Mouse (Mus musculus): ENCODE measurements around the gene Platr17. TPM values are rescaled to one million over a fixed set of nuclear protein-coding genes. Genes with fewer than 3 reads are reported as not detected.

Gene Platr17
- polyA plus RNA-seq, 1 experiment from 2014 or later = 0.55 TPM

DNA sequence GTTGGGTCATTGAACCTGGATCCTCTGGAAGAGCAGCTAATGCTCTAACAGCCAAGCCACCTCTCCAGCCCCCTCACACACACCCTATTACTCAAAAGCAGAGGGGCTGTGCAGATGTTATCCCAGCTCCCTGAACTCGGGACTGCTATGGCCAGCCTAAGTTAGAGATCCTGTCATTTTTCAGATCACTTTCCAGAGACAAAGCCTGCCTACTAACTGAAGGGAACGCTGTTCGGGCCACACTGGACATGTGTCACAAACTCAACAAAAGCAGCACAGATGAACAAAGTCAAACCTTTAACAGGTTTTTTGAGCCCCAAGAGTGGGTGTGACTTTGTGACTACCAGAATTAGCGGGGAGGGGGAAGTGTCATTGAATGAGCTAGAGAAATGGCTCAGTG lies 47.9 kb downstream of the Platr17 start:
- H3K27ac ChIP-seq = no peak overlapping the region; the same call in 1 of the 2 replicates
- H3K4me3 ChIP-seq = peak overlapping the region; percentile 93
- H3K4me1 ChIP-seq = peaks cover 63% of the 10 kb centered on the region
- H3K36me3 ChIP-seq = peaks cover 57% of the 10 kb centered on the region
- no peaks in the 10 kb centered on the region for H3K9me3 ChIP-seq
- H3K27me3 ChIP-seq = no peaks in the 10 kb centered on the region
- ATAC-seq (ENCODE audit: low FRiP score, low read depth) = no peak
- H3K4me2 ChIP-seq (replicated peaks) = peak overlapping the region; percentile 99
- peak overlapping the region; percentile 99 for H3K9ac ChIP-seq
- WGBS = 80% methylated on average over 4 of the region's 4 CpGs

- Histone ChIP-seq H3K4me3 (peak overlapping the region; percentile 93), H3K27me3 (no peaks in the 10 kb centered on the region), H3K9ac (peak overlapping the region; percentile 99), H3K36me3 (peaks cover 57% of the 10 kb centered on the region), H3K4me1 (peaks cover 63% of the 10 kb centered on the region), H3K4me2 (replicated peaks) (peak overlapping the region; percentile 99), H3K9me3 (no peaks in the 10 kb centered on the region), H3K27ac (no peak overlapping the region)
- ATAC-seq (ENCODE audit: low FRiP score, low read depth) = no peak
- 78% methylated on average over 3 of the region's 3 CpGs for WGBS
Measured at GRCm38 (mm10) chr17:33953310-33953709, 48.4 kb downstream of the Platr17 start.

DNA sequence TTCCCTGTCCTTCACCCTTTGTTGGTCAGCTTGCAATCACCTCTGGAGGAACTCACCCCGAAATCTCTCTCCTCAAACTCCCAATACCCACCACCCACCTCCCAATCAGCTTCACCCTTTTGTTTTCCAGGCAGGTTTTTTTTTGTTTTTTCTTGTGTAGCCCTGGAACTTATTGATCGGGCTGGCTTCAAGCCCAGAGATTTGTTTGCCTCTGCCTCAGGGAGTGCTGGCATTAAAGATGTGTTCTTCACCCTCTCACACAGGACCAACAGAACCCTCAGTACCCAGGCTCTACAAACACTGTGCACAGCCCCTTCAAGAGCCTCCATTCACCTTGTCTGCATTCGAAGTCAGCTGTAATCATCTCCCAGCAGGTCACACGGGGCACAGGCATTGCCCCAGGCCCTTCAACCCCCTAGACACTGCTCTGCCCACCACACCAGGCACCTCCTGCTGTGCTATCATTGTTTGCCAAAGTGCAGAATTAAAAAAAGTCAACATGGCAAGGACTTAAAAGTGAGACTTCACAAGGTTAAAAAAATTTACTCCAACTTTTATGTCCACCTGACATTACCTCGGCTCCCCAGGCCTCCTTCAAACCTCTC lies 49.1 kb downstream of the Platr17 start:
- peak overlapping the region; percentile 93 for H3K4me3 ChIP-seq
- H3K4me2 ChIP-seq (replicated peaks) = peak overlapping the region; percentile 99
- H3K9me3 ChIP-seq = no peaks in the 10 kb centered on the region
- H3K36me3 ChIP-seq = peaks cover 57% of the 10 kb centered on the region
- peak overlapping the region; percentile 95 for H3K27ac ChIP-seq
- H3K27me3 ChIP-seq = no peaks in the 10 kb centered on the region
- no peak for ATAC-seq (ENCODE audit: low FRiP score, low read depth)
- peaks cover 63% of the 10 kb centered on the region for H3K4me1 ChIP-seq
- H3K9ac ChIP-seq = peak overlapping the region; percentile 99
- 42% methylated on average over 5 of the region's 5 CpGs for WGBS

- peaks cover 58% of the 10 kb centered on the region for H3K4me1 ChIP-seq
- peak; percentile 10; the same call in 1 of the 2 replicates for ATAC-seq (ENCODE audit: low FRiP score, low read depth)
- H3K4me2 ChIP-seq (replicated peaks) = peak overlapping the region; percentile 99
- peaks cover 57% of the 10 kb centered on the region for H3K36me3 ChIP-seq
- H3K27me3 ChIP-seq = no peaks in the 10 kb centered on the region
- peak overlapping the region; percentile 93 for H3K4me3 ChIP-seq
- H3K27ac ChIP-seq = peak overlapping the region; percentile 95
- H3K9me3 ChIP-seq = no peaks in the 10 kb centered on the region
- H3K9ac ChIP-seq = peak overlapping the region; percentile 99
- WGBS = 1% methylated on average over 33 of the region's 33 CpGs
Measured at GRCm38 (mm10) chr17:33954646-33955554, 50.0 kb downstream of the Platr17 start.

DNA sequence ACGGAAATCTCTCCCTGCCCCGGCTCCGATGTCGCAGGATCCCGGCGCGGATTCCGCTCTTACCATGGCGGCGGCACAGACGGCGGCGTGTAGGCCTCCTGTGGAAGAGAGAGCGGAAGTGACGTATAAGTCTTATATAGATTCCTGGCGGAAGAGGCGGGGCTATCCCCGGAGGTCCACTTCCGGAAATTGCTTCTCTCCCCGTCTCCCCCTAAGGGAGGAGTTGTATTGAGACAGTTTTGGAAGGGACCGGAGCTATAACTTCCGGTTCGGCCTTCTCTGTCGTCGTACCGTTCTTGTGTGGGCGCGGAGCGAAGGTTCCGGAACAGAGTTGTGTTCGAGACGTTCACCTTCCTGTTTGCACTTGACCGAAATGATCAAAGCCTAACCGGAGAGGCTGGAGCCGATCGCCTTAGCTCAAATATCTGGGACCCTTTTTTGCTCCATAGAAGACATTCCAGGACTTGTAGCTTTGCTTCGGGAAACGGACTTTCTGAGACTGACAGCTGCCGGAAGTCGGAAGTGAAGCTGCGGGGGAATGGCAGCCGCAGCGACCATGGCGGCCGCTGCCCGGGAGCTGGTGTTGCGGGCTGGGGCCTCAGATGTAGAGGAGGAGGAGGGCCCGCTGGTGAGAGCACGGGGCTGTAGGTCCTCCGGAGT lies 50.8 kb downstream of the Platr17 start, which contains the start of the genes Vps52 and Rps18:
Vps52 (plus strand) TSS at position 258 of the 660 bp plus-strand sequence.
Rps18 (minus strand) TSS at position 447 of the 660 bp plus-strand sequence.
- peak; percentile 89 for ATAC-seq (ENCODE audit: low FRiP score, low read depth)
- peak within 1 kb of the TSS; percentile 99 for H3K4me2 ChIP-seq (replicated peaks)
- WGBS = under 1% methylated on average over 50 of the region's 50 CpGs
- peaks cover 51% of the 10 kb centered on the region for H3K4me1 ChIP-seq
- no peaks in the 10 kb centered on the region for H3K27me3 ChIP-seq
- H3K9me3 ChIP-seq = no peaks in the 10 kb centered on the region
- H3K27ac ChIP-seq = peak within 1 kb of the TSS; percentile 95
- peak within 1 kb of the TSS; percentile 93 for H3K4me3 ChIP-seq
- H3K36me3 ChIP-seq = peaks cover 61% of the 10 kb centered on the region
- peak within 1 kb of the TSS; percentile 99 for H3K9ac ChIP-seq

Small RNA genes within 50 kb of the gene (microRNA-seq; reads per million reads assigned to microRNA genes)
- gene Gm27740 = not detected

Other genes starting within 250 kb of the Platr17 start
- gene Hnrnpm, start 218.3 kb upstream of the Platr17 start, polyA plus RNA-seq (2015; fragmentation: Nextera tagmentation; extraction: Ambion mirVana) = 379 and 395 TPM in 2 replicates
- 49.3 and 50.9 TPM in 2 replicates for gene March2, start 186.5 kb upstream of the Platr17 start, polyA plus RNA-seq (2015; fragmentation: Nextera tagmentation; extraction: Ambion mirVana)
- 325 and 332 TPM in 2 replicates for gene Rab11b, start 144.6 kb upstream of the Platr17 start, polyA plus RNA-seq (2015; fragmentation: Nextera tagmentation; extraction: Ambion mirVana)
- 53.8 and 55.9 TPM in 2 replicates for gene Angptl4, start 123.3 kb upstream of the Platr17 start, polyA plus RNA-seq (2015; fragmentation: Nextera tagmentation; extraction: Ambion mirVana)
- gene Kank3, start 94.6 kb upstream of the Platr17 start, polyA plus RNA-seq (2015; fragmentation: Nextera tagmentation; extraction: Ambion mirVana) = 27.6 and 29.1 TPM in 2 replicates
- gene Rps28, start 80.6 kb upstream of the Platr17 start, polyA plus RNA-seq (2015; fragmentation: Nextera tagmentation; extraction: Ambion mirVana) = 962 and 978 TPM in 2 replicates
- gene Ndufa7, start 80.6 kb upstream of the Platr17 start, polyA plus RNA-seq (2015; fragmentation: Nextera tagmentation; extraction: Ambion mirVana) = 454 and 498 TPM in 2 replicates
- gene Cd320, start 62.0 kb upstream of the Platr17 start, polyA plus RNA-seq (2015; fragmentation: Nextera tagmentation; extraction: Ambion mirVana) = 67.0 and 69.7 TPM in 2 replicates
- gene Gm7029, start 31.3 kb upstream of the Platr17 start, polyA plus RNA-seq (2015; fragmentation: Nextera tagmentation; extraction: Ambion mirVana) = not detected in 2 replicates
- 8.1 and 10.0 TPM in 2 replicates for gene Kifc1, start 14.5 kb upstream of the Platr17 start, polyA plus RNA-seq (2015; fragmentation: Nextera tagmentation; extraction: Ambion mirVana)
- 59.6 and 65.4 TPM in 2 replicates for gene Daxx, start 4.3 kb downstream of the Platr17 start, polyA plus RNA-seq (2015; fragmentation: Nextera tagmentation; extraction: Ambion mirVana)
- 27.4 and 28.4 TPM in 2 replicates for gene Tapbp, start 10.8 kb downstream of the Platr17 start, polyA plus RNA-seq (2015; fragmentation: Nextera tagmentation; extraction: Ambion mirVana)
- gene Zbtb22, start 10.8 kb downstream of the Platr17 start, polyA plus RNA-seq (2015; fragmentation: Nextera tagmentation; extraction: Ambion mirVana) = 16.3 and 16.6 TPM in 2 replicates
- 54.2 and 59.2 TPM in 2 replicates for gene Rgl2, start 24.4 kb downstream of the Platr17 start, polyA plus RNA-seq (2015; fragmentation: Nextera tagmentation; extraction: Ambion mirVana)
- 167 and 171 TPM in 2 replicates for gene Pfdn6, start 35.2 kb downstream of the Platr17 start, polyA plus RNA-seq (2015; fragmentation: Nextera tagmentation; extraction: Ambion mirVana)
- 35.4 and 37.0 TPM in 2 replicates for gene Wdr46, start 35.5 kb downstream of the Platr17 start, polyA plus RNA-seq (2015; fragmentation: Nextera tagmentation; extraction: Ambion mirVana)
- 8.0 and 9.2 TPM in 2 replicates for gene B3galt4, start 46.4 kb downstream of the Platr17 start, polyA plus RNA-seq (2015; fragmentation: Nextera tagmentation; extraction: Ambion mirVana)
- gene Vps52, start 50.7 kb downstream of the Platr17 start, polyA plus RNA-seq (2015; fragmentation: Nextera tagmentation; extraction: Ambion mirVana) = 46.8 and 49.4 TPM in 2 replicates
- gene Rps18, start 50.9 kb downstream of the Platr17 start, polyA plus RNA-seq (2015; fragmentation: Nextera tagmentation; extraction: Ambion mirVana) = 1,649 and 1,723 TPM in 2 replicates
- 7.3 and 12.2 TPM in 2 replicates for gene H2-K1, start 95.2 kb downstream of the Platr17 start, polyA plus RNA-seq (2015; fragmentation: Nextera tagmentation; extraction: Ambion mirVana)
- 19.1 and 19.8 TPM in 2 replicates for gene Ring1, start 119.5 kb downstream of the Platr17 start, polyA plus RNA-seq (2015; fragmentation: Nextera tagmentation; extraction: Ambion mirVana)
- gene H2-Ke6, start 122.9 kb downstream of the Platr17 start, polyA plus RNA-seq (2015; fragmentation: Nextera tagmentation; extraction: Ambion mirVana) = 50.0 and 59.4 TPM in 2 replicates
- gene Slc39a7, start 126.5 kb downstream of the Platr17 start, polyA plus RNA-seq (2015; fragmentation: Nextera tagmentation; extraction: Ambion mirVana) = 237 and 244 TPM in 2 replicates
- 56.1 and 59.1 TPM in 2 replicates for gene Rxrb, start 126.7 kb downstream of the Platr17 start, polyA plus RNA-seq (2015; fragmentation: Nextera tagmentation; extraction: Ambion mirVana)
- 46.3 and 56.6 TPM in 2 replicates for gene Col11a2, start 134.3 kb downstream of the Platr17 start, polyA plus RNA-seq (2015; fragmentation: Nextera tagmentation; extraction: Ambion mirVana)
- gene H2-Oa, start 187.2 kb downstream of the Platr17 start, polyA plus RNA-seq (2015; fragmentation: Nextera tagmentation; extraction: Ambion mirVana) = 0.55 and 0.65 TPM in 2 replicates
- 14.2 and 15.6 TPM in 2 replicates for gene H2-DMa, start 214.4 kb downstream of the Platr17 start, polyA plus RNA-seq (2015; fragmentation: Nextera tagmentation; extraction: Ambion mirVana)
- gene Brd2, start 217.5 kb downstream of the Platr17 start, polyA plus RNA-seq (2015; fragmentation: Nextera tagmentation; extraction: Ambion mirVana) = 132 and 133 TPM in 2 replicates
- gene H2-DMb2, start 238.2 kb downstream of the Platr17 start, polyA plus RNA-seq (2015; fragmentation: Nextera tagmentation; extraction: Ambion mirVana) = 0.15 and 0.38 TPM in 2 replicates
- gene H2-DMb1, start 247.9 kb downstream of the Platr17 start, polyA plus RNA-seq (2015; fragmentation: Nextera tagmentation; extraction: Ambion mirVana) = 1.5 and 1.7 TPM in 2 replicates